Mouse (Mus musculus): ENCODE data around the gene Mesd.

DNA sequence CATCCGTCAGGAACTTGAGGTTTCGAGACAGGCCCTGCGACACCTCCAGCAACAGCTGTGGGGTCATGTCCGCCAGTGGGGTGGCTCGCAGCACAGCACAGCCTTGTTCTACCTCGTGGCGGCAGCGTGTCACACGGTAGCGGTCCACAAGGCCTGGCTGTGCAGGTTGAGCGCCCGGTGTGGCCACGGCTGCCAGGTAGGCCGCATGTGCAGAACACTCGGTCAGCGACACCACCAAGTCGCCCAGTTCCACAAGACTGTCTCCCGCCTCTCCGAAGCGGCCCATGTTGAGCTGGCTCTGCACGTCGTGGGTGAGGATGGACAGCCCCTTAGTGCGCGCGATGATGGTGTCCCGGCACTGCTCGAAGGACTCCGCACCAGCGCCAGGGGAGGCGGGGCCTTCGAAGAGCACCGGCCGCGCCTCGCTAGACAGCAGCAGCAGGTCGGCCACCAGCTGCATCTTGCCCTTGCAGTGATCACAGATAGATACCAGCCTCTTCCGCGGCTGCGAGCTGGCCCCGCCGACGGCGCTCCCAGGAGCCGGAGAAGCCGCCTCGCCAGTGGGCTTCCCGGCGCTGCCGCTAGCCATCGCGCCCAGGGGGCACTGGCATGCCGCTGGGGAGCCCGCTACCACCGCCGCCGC is 1.5 kb upstream of the Mesd start:
- TF ChIP-seq CTCF (IDR thresholded peaks at IDR 0.05; ENCODE audit: low read depth, low read length) (no peak), POLR2A (IDR thresholded peaks at IDR 0.05; ENCODE audit: borderline replicate concordance, low read depth, low read length) (no peak)

Data from bone marrow macrophage, adult 2 months (primary cell).